Mouse (Mus musculus) hematopoietic stem cell, adult 5-6 weeks (primary cell): ENCODE measurements around the gene Fam209. TPM values are rescaled to one million over a fixed set of nuclear protein-coding genes. Genes with fewer than 3 reads are reported as not detected.

Experiments
- ATAC-seq, 2 experiments: fragments of 125-278 bp in 1 of 2; replicated peaks in 1 of 2; 2 replicates each; pipeline ENCODE4 v1.8.0; 2016 to 2017; ENCODE audit warnings: inconsistent platforms in 2 of 2, mild to moderate bottlenecking in 2 of 2, moderate number of reproducible peaks in 2 of 2, low read depth in 1 of 2, moderate TSS enrichment in 1 of 2; ENCODE audit not compliant: low FRiP score in 2 of 2, poor library complexity in 2 of 2, severe bottlenecking in 2 of 2, insufficient read depth in 1 of 2, low TSS enrichment in 1 of 2
- total RNA-seq: library from RNA; stranded (forward); fragments of 172-1452, 232-1000 nt; gene quantifications from 2 replicates; pipeline ENCODE4 v1.2.3, GENCODE M21; 2017

Fam209 gene
- total RNA-seq, 1 experiment from 2014 or later = 3.1 TPM

- ATAC-seq = no peak
These were observed 38.6 kb downstream of the Fam209 start for GRCm38 (mm10) chr2:172510899-172511298.

DNA sequence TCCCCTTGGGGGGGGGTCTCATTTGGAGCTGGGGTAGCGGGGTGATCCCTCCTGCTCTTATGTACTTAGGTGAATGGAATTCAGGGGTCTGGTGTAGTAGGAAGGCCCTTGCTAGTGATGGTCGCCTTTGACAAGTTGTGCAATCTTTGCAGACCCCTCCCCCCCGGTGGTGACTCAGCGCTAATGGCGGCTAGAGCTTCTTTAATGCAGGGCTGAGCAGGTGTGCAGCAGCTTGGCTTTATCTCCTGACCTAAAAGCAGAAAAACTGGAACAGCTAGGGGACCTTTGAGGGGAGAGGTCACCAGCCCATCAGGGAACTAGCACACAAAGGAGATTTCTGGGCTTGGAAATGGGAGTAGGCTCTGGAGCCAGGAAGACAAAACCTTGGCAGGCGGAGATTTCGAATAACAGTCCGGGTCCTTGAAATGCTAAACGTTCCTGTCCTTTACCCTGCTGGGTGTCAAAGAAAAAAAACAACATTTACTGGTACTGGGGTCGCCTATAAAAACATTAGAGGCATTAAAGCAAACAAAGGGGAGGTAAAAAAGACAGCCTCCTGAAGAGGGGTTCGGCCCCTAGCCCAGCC lies 44.2 kb downstream of the Fam209 start:
- no peak for ATAC-seq

GRCm38 (mm10) chr2:172520616-172521371 lies 48.5 kb downstream of the Fam209 start:
- ATAC-seq = no peak

GRCm38 (mm10) chr2:172522528-172522927 lies 50.2 kb downstream of the Fam209 start:
- ATAC-seq = no peak

Other genes with a start within 250 kb of the Fam209 start
- not detected in 2 replicates for gene Mc3r, start 224.0 kb upstream of the Fam209 start, total RNA-seq
- 4.8 and 5.3 TPM in 2 replicates for gene Fam210b, start 127.0 kb upstream of the Fam209 start, total RNA-seq
- gene Aurka, start 102.0 kb upstream of the Fam209 start, total RNA-seq = 42.8 and 50.7 TPM in 2 replicates
- gene Cstf1, start 101.8 kb upstream of the Fam209 start, total RNA-seq = 28.4 and 41.6 TPM in 2 replicates
- gene Cass4, start 78.7 kb upstream of the Fam209 start, total RNA-seq = 1.0 and 2.7 TPM in 2 replicates
- 159 and 187 TPM in 2 replicates for gene Rtf2, start 32.0 kb upstream of the Fam209 start, total RNA-seq
- 0.13 and 0.15 TPM in 2 replicates for gene Gcnt7, start 13.9 kb upstream of the Fam209 start, total RNA-seq
- not detected in 2 replicates for gene Tfap2c, start 77.1 kb downstream of the Fam209 start, total RNA-seq